Mouse (Mus musculus): Measurements from ENCODE around the gene Cdx2.

DNA sequence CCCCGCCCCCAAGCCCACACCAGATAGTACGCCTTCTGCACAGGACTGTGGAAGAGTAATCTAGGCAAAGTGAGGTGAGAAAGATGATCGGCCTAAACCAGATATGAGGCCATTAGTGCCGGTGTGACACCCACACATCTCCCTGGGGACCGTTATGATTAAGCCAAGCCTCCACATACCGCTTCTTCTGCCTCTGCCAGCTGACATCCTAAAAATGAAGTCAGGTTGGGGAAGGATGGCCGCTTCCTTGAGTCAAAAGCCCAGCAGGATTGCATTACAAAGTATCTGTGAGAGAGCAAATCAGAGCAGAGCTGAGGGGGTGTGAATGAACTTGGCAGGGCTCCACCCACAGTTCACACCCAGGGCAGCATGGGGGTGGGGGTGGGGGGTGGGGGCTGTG, 25.6 kb upstream of the Cdx2 start:
- no peak for TF ChIP-seq JUN (IDR thresholded peaks at IDR 0.05; ENCODE audit: insufficient read depth, low read depth, low read length)
- no peak for TF ChIP-seq ZNF384 (IDR thresholded peaks at IDR 0.05; ENCODE audit: low read depth, low read length)
- TF ChIP-seq CTCF (conservative IDR thresholded peaks at IDR 0.05 in 1 of 2, IDR thresholded peaks at IDR 0.05 in 1 of 2; ENCODE audit: low read depth in 2 of 2, low read length in 2 of 2) = no peak
- TF ChIP-seq TCF12 (IDR thresholded peaks at IDR 0.05; ENCODE audit: low read depth, low read length) = no peak
- TF ChIP-seq POLR2AphosphoS2 (IDR thresholded peaks at IDR 0.05; ENCODE audit: low read depth, low read length) = no peak
